Mouse (Mus musculus): ENCODE data around the gene Ntn1. TPM values are rescaled to one million over a fixed set of nuclear protein-coding genes. Genes with fewer than 3 reads are reported as not detected.
A peak's percentile ranks its signal among the peaks of the same experiment; 100 is the strongest.

Gene Ntn1
- polyA plus RNA-seq, 1 experiment from 2014 or later = 4.6 TPM

DNA sequence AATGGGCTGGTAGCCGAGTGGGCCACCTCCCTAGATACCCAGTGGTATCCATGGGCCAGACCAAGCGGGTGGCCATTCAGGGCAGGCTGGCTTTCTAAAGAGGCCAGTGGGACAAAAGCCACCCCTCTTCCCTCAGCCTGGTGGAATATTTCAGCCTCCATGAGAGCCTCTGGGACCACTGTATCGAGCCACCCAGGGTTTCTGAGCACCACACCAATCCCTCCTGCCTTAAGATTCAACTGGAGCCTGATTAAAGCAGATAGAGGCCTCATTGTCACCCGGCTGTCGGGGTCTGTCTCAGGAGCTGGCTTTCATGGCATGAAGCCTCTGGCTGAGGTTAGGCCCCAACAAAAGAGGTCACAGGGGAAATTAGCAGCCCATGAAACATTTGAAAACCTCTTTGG, 174.0 kb downstream of the Ntn1 start:
- Histone ChIP-seq H3K9me3 (ENCODE audit: control insufficient read depth, low read length) (no peaks in the 10 kb centered on the region), H3K4me1 (ENCODE audit: control insufficient read depth, insufficient read depth, low read length) (peaks cover 7% of the 10 kb centered on the region; the same call in 1 of the 2 replicates), H3K4me2 (ENCODE audit: low read depth, low read length) (no peak overlapping the region), H3K9ac (ENCODE audit: low read depth, low read length) (no peak overlapping the region), H3K4me3 (ENCODE audit: low read depth, low read length) (no peak overlapping the region), H3K27ac (replicated peaks; ENCODE audit: low read depth, low read length) (no peak overlapping the region), H3K36me3 (ENCODE audit: control insufficient read depth, insufficient read depth, low read length) (no peaks in the 10 kb centered on the region), H3K27me3 (replicated peaks; ENCODE audit: control insufficient read depth, insufficient read depth, low read length) (no peaks in the 10 kb centered on the region)
- DNase-seq (ENCODE audit: low spot score) (no peak), ATAC-seq (ENCODE audit: low read depth) (no peak)
- WGBS = 69% methylated on average over 5 of the region's 5 CpGs

GRCm38 (mm10) chr11:68223143-68223542, 177.5 kb downstream of the Ntn1 start:
- H3K27me3 ChIP-seq (replicated peaks; ENCODE audit: control insufficient read depth, insufficient read depth, low read length) = no peaks in the 10 kb centered on the region
- H3K4me3 ChIP-seq (ENCODE audit: low read depth, low read length) = no peak overlapping the region
- 63% methylated on average over 13 of the region's 13 CpGs for WGBS
- no peak overlapping the region for H3K4me2 ChIP-seq (ENCODE audit: low read depth, low read length)
- ATAC-seq (ENCODE audit: low read depth) (no peak), DNase-seq (ENCODE audit: low spot score) (no peak)
- no peaks in the 10 kb centered on the region for H3K9me3 ChIP-seq (ENCODE audit: control insufficient read depth, low read length)
- no peaks in the 10 kb centered on the region for H3K36me3 ChIP-seq (ENCODE audit: control insufficient read depth, insufficient read depth, low read length)
- no peak overlapping the region for H3K9ac ChIP-seq (ENCODE audit: low read depth, low read length)
- no peak overlapping the region for H3K27ac ChIP-seq (replicated peaks; ENCODE audit: low read depth, low read length)
- H3K4me1 ChIP-seq (ENCODE audit: control insufficient read depth, insufficient read depth, low read length) = no peaks in the 10 kb centered on the region; the same call in 1 of the 2 replicates

DNA sequence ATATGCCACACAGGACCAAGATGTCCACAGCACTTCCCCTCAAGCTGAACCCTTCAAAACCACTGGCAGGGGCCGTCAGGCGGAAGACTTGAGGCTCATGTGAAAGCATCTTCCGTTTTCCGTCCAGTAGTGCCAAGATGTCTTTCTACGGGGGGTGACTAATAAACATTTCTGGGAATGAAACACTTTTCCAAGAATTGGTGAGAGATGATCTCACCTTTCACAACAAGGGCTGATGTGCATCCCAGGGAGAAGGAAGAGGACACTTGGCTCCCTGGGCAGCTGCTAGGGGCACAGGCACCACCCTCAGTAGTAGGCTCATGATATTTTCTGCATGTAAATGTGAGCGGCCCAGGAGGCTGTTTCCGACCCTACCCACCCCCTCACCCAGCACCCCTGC, 178.4 kb downstream of the Ntn1 start:
- Histone ChIP-seq H3K9ac (ENCODE audit: low read depth, low read length) (no peak overlapping the region), H3K4me3 (ENCODE audit: low read depth, low read length) (no peak overlapping the region), H3K4me1 (ENCODE audit: control insufficient read depth, insufficient read depth, low read length) (no peaks in the 10 kb centered on the region; the same call in 1 of the 2 replicates), H3K27ac (replicated peaks; ENCODE audit: low read depth, low read length) (no peak overlapping the region), H3K27me3 (replicated peaks; ENCODE audit: control insufficient read depth, insufficient read depth, low read length) (no peaks in the 10 kb centered on the region), H3K36me3 (ENCODE audit: control insufficient read depth, insufficient read depth, low read length) (no peaks in the 10 kb centered on the region), H3K9me3 (ENCODE audit: control insufficient read depth, low read length) (no peaks in the 10 kb centered on the region), H3K4me2 (ENCODE audit: low read depth, low read length) (no peak overlapping the region)
- ATAC-seq (ENCODE audit: low read depth) (no peak), DNase-seq (ENCODE audit: low spot score) (no peak)
- 85% methylated on average over 7 of the region's 7 CpGs for WGBS

- 50% methylated on average over 4 of the region's 4 CpGs for WGBS
Observed at GRCm38 (mm10) chr11:68220733-68221132, 179.9 kb downstream of the Ntn1 start.

DNA sequence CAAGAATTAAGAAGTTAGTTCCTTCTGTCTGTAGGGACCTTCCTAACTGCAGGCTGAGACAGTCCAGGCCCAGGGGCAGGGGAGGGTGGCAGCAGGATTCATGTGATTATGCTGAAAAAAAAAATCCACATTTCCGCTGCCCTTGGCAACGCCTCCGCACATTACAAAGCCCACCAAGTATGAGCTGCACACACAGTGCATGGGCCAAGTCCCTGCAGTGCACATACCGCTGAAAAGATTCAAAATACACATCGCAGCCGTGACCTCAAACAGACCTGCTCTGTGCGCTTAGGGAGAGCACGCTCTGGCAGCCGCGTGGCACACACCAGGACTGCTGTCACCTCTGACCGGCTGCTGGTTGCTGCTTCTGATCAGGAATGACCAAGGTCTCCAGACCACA, 184.6 kb downstream of the Ntn1 start:
- ATAC-seq (ENCODE audit: low read depth) (no peak), DNase-seq (ENCODE audit: low spot score) (no peak)

More at GRCm38 (mm10) chr11:68220733-68221132, 179.9 kb downstream of the Ntn1 start:
- H3K9ac ChIP-seq (ENCODE audit: low read depth, low read length) = no peak overlapping the region
- no peaks in the 10 kb centered on the region for H3K36me3 ChIP-seq (ENCODE audit: control insufficient read depth, insufficient read depth, low read length)
- DNase-seq (ENCODE audit: low spot score) (no peak), ATAC-seq (ENCODE audit: low read depth) (no peak)
- H3K4me3 ChIP-seq (ENCODE audit: low read depth, low read length) = no peak overlapping the region
- no peaks in the 10 kb centered on the region for H3K27me3 ChIP-seq (replicated peaks; ENCODE audit: control insufficient read depth, insufficient read depth, low read length)
- no peaks in the 10 kb centered on the region for H3K9me3 ChIP-seq (ENCODE audit: control insufficient read depth, low read length)
- peaks cover 6% of the 10 kb centered on the region for H3K4me1 ChIP-seq (ENCODE audit: control insufficient read depth, insufficient read depth, low read length)
- H3K4me2 ChIP-seq (ENCODE audit: low read depth, low read length) = no peak overlapping the region
- H3K27ac ChIP-seq (replicated peaks; ENCODE audit: low read depth, low read length) = no peak overlapping the region

DNA sequence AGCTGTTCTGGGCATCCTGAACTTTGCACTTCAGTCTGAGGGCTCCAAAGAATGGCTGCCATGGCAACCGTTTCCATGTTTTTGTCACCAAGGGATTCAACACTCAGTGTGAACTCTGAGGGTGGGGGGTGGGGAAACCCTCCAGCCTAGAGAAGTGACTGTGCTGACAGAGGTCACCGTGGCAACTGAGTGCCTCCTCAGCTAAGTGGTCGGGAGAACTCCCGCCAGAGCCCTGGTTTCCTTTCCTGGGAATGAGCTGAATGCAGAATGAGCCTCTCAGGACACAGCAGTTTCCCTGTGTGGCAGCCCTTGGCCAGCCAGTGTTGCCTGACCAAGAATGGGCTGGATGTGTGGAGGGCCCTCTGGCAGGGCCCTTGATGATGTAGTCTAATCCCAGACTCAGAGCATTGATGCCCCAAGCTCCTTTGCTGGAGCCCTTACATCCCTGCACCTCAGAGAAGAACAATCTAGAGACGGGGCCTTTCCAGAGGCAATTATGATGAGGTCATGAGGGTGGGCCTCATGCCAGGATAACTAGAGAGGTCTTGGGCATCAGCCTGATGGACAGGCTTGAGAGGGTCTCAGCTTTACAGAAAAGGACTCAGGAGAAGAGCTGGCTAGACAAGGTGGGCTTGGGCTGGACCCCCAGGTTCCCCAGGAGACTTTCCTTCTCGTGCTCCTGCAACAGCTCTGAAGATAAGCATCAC, 185.3 kb downstream of the Ntn1 start:
- H3K36me3 ChIP-seq (ENCODE audit: control insufficient read depth, insufficient read depth, low read length) = 0 out of 2 replicates have a peak, but pooled peaks cover 6% of the 10 kb centered on the region
- H3K9ac ChIP-seq (ENCODE audit: low read depth, low read length) = no peak overlapping the region
- H3K4me3 ChIP-seq (ENCODE audit: low read depth, low read length) = no peak overlapping the region
- H3K9me3 ChIP-seq (ENCODE audit: control insufficient read depth, low read length) = no peaks in the 10 kb centered on the region
- H3K27ac ChIP-seq (replicated peaks; ENCODE audit: low read depth, low read length) = no peak overlapping the region
- DNase-seq (ENCODE audit: low spot score) (peak; percentile 50), ATAC-seq (ENCODE audit: low read depth) (peak; percentile 20; the same call in 1 of the 2 replicates)
- WGBS = 40% methylated on average over 6 of the region's 6 CpGs
- no peak overlapping the region for H3K4me2 ChIP-seq (ENCODE audit: low read depth, low read length)
- no peaks in the 10 kb centered on the region for H3K27me3 ChIP-seq (replicated peaks; ENCODE audit: control insufficient read depth, insufficient read depth, low read length)
- peaks cover 13% of the 10 kb centered on the region for H3K4me1 ChIP-seq (ENCODE audit: control insufficient read depth, insufficient read depth, low read length)

More for the DNA sequence above, 184.6 kb downstream of the Ntn1 start:
- H3K4me1 ChIP-seq (ENCODE audit: control insufficient read depth, insufficient read depth, low read length) = peaks cover 13% of the 10 kb centered on the region
- no peaks in the 10 kb centered on the region for H3K27me3 ChIP-seq (replicated peaks; ENCODE audit: control insufficient read depth, insufficient read depth, low read length)
- 61% methylated on average over 11 of the region's 11 CpGs for WGBS
- H3K4me2 ChIP-seq (ENCODE audit: low read depth, low read length) = no peak overlapping the region
- no peak overlapping the region for H3K9ac ChIP-seq (ENCODE audit: low read depth, low read length)
- H3K9me3 ChIP-seq (ENCODE audit: control insufficient read depth, low read length) = no peaks in the 10 kb centered on the region
- no peak overlapping the region for H3K4me3 ChIP-seq (ENCODE audit: low read depth, low read length)
- H3K36me3 ChIP-seq (ENCODE audit: control insufficient read depth, insufficient read depth, low read length) = 0 out of 2 replicates have a peak, but pooled peaks cover 6% of the 10 kb centered on the region
- no peak overlapping the region for H3K27ac ChIP-seq (replicated peaks; ENCODE audit: low read depth, low read length)

GRCm38 (mm10) chr11:68214496-68215205, 186.0 kb downstream of the Ntn1 start:
- H3K9ac ChIP-seq (ENCODE audit: low read depth, low read length) = no peak overlapping the region
- H3K36me3 ChIP-seq (ENCODE audit: control insufficient read depth, insufficient read depth, low read length) = 0 out of 2 replicates have a peak, but pooled peaks cover 6% of the 10 kb centered on the region
- peaks cover 13% of the 10 kb centered on the region for H3K4me1 ChIP-seq (ENCODE audit: control insufficient read depth, insufficient read depth, low read length)
- no peak overlapping the region for H3K4me3 ChIP-seq (ENCODE audit: low read depth, low read length)
- ATAC-seq (ENCODE audit: low read depth) (no peak), DNase-seq (ENCODE audit: low spot score) (no peak)
- 74% methylated on average over 9 of the region's 9 CpGs for WGBS
- H3K27ac ChIP-seq (replicated peaks; ENCODE audit: low read depth, low read length) = no peak overlapping the region
- no peaks in the 10 kb centered on the region for H3K27me3 ChIP-seq (replicated peaks; ENCODE audit: control insufficient read depth, insufficient read depth, low read length)
- H3K4me2 ChIP-seq (ENCODE audit: low read depth, low read length) = no peak overlapping the region
- H3K9me3 ChIP-seq (ENCODE audit: control insufficient read depth, low read length) = no peaks in the 10 kb centered on the region

DNA sequence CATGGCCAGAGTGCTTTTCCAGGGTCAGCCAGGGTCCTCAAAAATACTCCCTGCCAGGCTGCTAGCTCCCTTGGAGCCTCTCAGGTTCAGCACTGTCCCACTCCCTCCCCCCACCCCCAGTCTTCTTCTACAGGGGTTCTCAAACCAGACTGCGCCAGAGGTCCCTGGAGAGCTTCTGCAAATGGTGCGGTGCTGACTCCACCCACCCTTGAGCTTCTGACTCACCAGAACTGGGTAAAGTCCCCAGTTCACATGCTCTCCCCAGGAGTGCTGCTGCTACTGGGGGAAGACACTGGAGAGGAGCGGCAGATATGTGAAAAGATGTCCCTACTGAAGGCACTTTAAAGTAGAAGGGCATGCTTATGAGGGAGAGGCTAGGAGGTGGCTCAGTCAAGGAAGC, 186.7 kb downstream of the Ntn1 start:
- Histone ChIP-seq H3K27ac (replicated peaks; ENCODE audit: low read depth, low read length) (no peak overlapping the region), H3K4me3 (ENCODE audit: low read depth, low read length) (no peak overlapping the region), H3K36me3 (ENCODE audit: control insufficient read depth, insufficient read depth, low read length) (0 out of 2 replicates have a peak, but pooled peaks cover 6% of the 10 kb centered on the region), H3K9ac (ENCODE audit: low read depth, low read length) (no peak overlapping the region), H3K27me3 (replicated peaks; ENCODE audit: control insufficient read depth, insufficient read depth, low read length) (no peaks in the 10 kb centered on the region), H3K9me3 (ENCODE audit: control insufficient read depth, low read length) (no peaks in the 10 kb centered on the region), H3K4me2 (ENCODE audit: low read depth, low read length) (no peak overlapping the region), H3K4me1 (ENCODE audit: control insufficient read depth, insufficient read depth, low read length) (peaks cover 13% of the 10 kb centered on the region)
- WGBS = 70% methylated on average over 3 of the region's 3 CpGs
- ATAC-seq (ENCODE audit: low read depth) = no peak
- no peak for DNase-seq (ENCODE audit: low spot score)
